Mouse (Mus musculus): ENCODE data around the gene Rnf185. TPM values are rescaled to one million over a fixed set of nuclear protein-coding genes. Genes with fewer than 3 reads are reported as not detected.

Rnf185 gene
- polyA plus RNA-seq, 1 experiment from 2014 or later = 20.6 TPM

GRCm38 (mm10) chr11:3483980-3484642 is 31.9 kb upstream of the Rnf185 start:
- Histone ChIP-seq H3K4me2 (no peak overlapping the region), H3K27ac (ENCODE audit: low read depth, low read length) (no peak overlapping the region), H3K36me3 (ENCODE audit: control insufficient read depth, insufficient read depth, low read length) (no peaks in the 10 kb centered on the region), H3K4me1 (replicated peaks; ENCODE audit: control insufficient read depth, insufficient read depth, low read length) (no peaks in the 10 kb centered on the region), H3K27me3 (replicated peaks; ENCODE audit: control insufficient read depth, insufficient read depth, low read length) (no peaks in the 10 kb centered on the region; the same call in 1 of the 2 replicates), H3K4me3 (ENCODE audit: low read depth, low read length) (no peak overlapping the region), H3K9me3 (ENCODE audit: control insufficient read depth, low read length) (no peaks in the 10 kb centered on the region), H3K9ac (ENCODE audit: low read depth, low read length) (no peak overlapping the region)
- 60% methylated on average over 11 of the region's 11 CpGs for WGBS
- ATAC-seq (replicated peaks; ENCODE audit: low FRiP score) (no peak), DNase-seq (ENCODE audit: low spot score) (no peak)

DNA sequence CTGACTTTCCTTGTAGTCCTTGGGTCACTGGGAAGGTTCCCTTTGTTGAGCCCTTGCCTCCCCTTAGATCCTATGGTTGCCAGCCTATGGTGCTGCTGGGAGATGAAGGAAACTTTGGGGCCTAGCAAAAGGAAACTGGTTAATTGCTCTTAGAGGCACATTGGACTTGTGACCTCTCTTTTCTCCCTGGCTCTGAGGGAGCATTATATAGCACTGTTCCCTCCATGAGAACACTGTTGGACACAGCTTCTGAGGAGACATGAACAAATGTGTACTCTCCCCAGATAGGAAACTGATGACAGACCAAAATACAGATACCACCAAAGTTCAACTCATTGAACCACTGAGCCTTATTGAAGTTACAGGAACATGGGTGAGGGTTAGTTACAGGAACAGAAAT is 23.3 kb upstream of the Rnf185 start:
- H3K9me3 ChIP-seq (ENCODE audit: control insufficient read depth, low read length) = no peaks in the 10 kb centered on the region
- no peaks in the 10 kb centered on the region for H3K4me1 ChIP-seq (replicated peaks; ENCODE audit: control insufficient read depth, insufficient read depth, low read length)
- no peak overlapping the region for H3K9ac ChIP-seq (ENCODE audit: low read depth, low read length)
- H3K4me2 ChIP-seq = no peak overlapping the region
- ATAC-seq (replicated peaks; ENCODE audit: low FRiP score) (no peak), DNase-seq (ENCODE audit: low spot score) (no peak)
- no peak overlapping the region for H3K4me3 ChIP-seq (ENCODE audit: low read depth, low read length)
- H3K36me3 ChIP-seq (ENCODE audit: control insufficient read depth, insufficient read depth, low read length) = no peaks in the 10 kb centered on the region
- H3K27ac ChIP-seq (ENCODE audit: low read depth, low read length) = no peak overlapping the region
- H3K27me3 ChIP-seq (replicated peaks; ENCODE audit: control insufficient read depth, insufficient read depth, low read length) = no peaks in the 10 kb centered on the region

DNA sequence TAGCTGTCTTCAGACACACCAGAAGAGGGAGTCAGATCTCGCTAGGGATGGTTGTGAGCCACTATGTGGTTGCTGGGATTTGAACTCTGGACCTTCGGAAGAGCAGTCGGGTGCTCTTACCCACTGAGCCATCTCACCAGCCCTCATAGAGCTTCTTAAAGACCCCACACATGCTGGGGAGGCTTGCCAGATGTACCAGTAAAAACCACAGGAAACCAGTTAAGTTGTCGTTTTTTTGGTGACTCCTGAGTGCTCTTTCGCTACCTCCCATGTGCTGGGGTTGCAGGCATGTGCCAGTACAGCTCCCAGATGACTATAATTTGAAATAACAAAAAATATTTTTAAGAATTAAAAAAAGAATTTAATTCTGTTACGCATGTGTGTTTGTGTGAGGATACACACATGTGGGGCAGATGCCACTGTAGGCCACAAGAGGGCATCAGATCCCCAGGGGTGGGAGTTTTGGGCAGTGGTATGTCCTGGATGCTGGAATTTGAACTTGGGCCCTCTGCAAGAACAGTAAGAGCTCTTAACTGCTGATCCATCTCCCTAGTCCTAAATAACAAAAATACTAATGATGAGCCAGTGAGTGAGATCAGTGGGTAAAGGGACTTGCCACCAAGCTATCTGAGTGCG is 22.4 kb upstream of the Rnf185 start:
- Histone ChIP-seq H3K27ac (ENCODE audit: low read depth, low read length) (no peak overlapping the region), H3K27me3 (replicated peaks; ENCODE audit: control insufficient read depth, insufficient read depth, low read length) (no peaks in the 10 kb centered on the region), H3K9me3 (ENCODE audit: control insufficient read depth, low read length) (no peaks in the 10 kb centered on the region), H3K9ac (ENCODE audit: low read depth, low read length) (no peak overlapping the region), H3K4me3 (ENCODE audit: low read depth, low read length) (no peak overlapping the region), H3K4me1 (replicated peaks; ENCODE audit: control insufficient read depth, insufficient read depth, low read length) (no peaks in the 10 kb centered on the region), H3K4me2 (no peak overlapping the region), H3K36me3 (ENCODE audit: control insufficient read depth, insufficient read depth, low read length) (no peaks in the 10 kb centered on the region)
- WGBS = 65% methylated on average over 7 of the region's 7 CpGs
- DNase-seq (ENCODE audit: low spot score) (no peak), ATAC-seq (replicated peaks; ENCODE audit: low FRiP score) (no peak)

DNA sequence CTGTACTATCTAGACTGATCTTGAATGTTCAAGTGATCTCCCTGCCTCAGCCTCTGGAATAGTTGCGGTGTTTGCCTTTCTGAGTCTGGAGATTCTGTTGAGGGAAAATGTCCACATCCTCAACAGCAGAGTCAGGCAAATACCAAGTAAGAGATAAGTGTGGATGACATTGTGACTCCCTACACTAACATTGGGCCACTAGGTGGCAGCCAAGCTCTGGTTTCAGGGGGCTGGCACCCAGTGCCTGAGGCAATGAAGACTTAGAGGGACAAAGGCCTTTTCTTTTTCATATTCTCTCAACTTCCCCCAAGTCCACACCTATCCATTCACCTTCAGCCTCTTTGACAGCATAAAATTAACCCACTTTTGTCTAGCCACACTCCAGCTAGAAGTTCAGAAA is 20.3 kb upstream of the Rnf185 start:
- ATAC-seq (replicated peaks; ENCODE audit: low FRiP score) (peak; percentile 77), DNase-seq (ENCODE audit: low spot score) (peak; percentile 63)
- Histone ChIP-seq H3K27me3 (replicated peaks; ENCODE audit: control insufficient read depth, insufficient read depth, low read length) (no peaks in the 10 kb centered on the region), H3K36me3 (ENCODE audit: control insufficient read depth, insufficient read depth, low read length) (no peaks in the 10 kb centered on the region), H3K4me2 (no peak overlapping the region), H3K9ac (ENCODE audit: low read depth, low read length) (no peak overlapping the region), H3K4me3 (ENCODE audit: low read depth, low read length) (no peak overlapping the region), H3K9me3 (ENCODE audit: control insufficient read depth, low read length) (no peaks in the 10 kb centered on the region), H3K27ac (ENCODE audit: low read depth, low read length) (no peak overlapping the region), H3K4me1 (replicated peaks; ENCODE audit: control insufficient read depth, insufficient read depth, low read length) (no peaks in the 10 kb centered on the region)
- 18% methylated on average over 1 of the region's 1 CpGs for WGBS

GRCm38 (mm10) chr11:3471448-3471850 is 19.3 kb upstream of the Rnf185 start:
- H3K4me2 ChIP-seq = no peak overlapping the region
- H3K27ac ChIP-seq (ENCODE audit: low read depth, low read length) = no peak overlapping the region
- no peaks in the 10 kb centered on the region for H3K4me1 ChIP-seq (replicated peaks; ENCODE audit: control insufficient read depth, insufficient read depth, low read length)
- ATAC-seq (replicated peaks; ENCODE audit: low FRiP score) = no peak
- H3K9ac ChIP-seq (ENCODE audit: low read depth, low read length) = no peak overlapping the region
- no peaks in the 10 kb centered on the region for H3K9me3 ChIP-seq (ENCODE audit: control insufficient read depth, low read length)
- 33% methylated on average over 11 of the region's 11 CpGs for WGBS
- H3K4me3 ChIP-seq (ENCODE audit: low read depth, low read length) = no peak overlapping the region
- H3K27me3 ChIP-seq (replicated peaks; ENCODE audit: control insufficient read depth, insufficient read depth, low read length) = no peaks in the 10 kb centered on the region
- no peak for DNase-seq (ENCODE audit: low spot score)
- H3K36me3 ChIP-seq (ENCODE audit: control insufficient read depth, insufficient read depth, low read length) = no peaks in the 10 kb centered on the region

DNA sequence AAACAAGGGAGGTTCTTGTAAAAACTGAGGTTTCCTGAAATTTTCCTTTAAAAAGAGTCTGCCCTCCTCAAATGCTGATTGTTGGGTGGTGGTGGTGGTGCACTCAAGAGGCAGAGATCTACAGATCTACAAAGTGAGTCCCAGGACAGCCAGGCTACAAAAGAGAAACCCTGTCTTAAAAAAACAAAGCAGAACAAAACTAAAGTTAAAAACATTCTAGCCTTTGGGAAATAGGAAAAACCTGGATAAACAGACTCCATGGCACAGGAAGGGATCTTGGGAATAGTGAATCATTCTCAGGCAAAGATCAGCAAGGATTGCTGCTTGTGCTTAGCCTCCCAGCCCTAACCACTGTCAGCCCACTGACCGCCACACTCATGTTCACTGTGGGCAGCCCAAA is 10.7 kb upstream of the Rnf185 start:
- Histone ChIP-seq H3K4me1 (replicated peaks; ENCODE audit: control insufficient read depth, insufficient read depth, low read length) (no peaks in the 10 kb centered on the region), H3K9ac (ENCODE audit: low read depth, low read length) (no peak overlapping the region), H3K27ac (ENCODE audit: low read depth, low read length) (no peak overlapping the region), H3K4me2 (no peak overlapping the region), H3K9me3 (ENCODE audit: control insufficient read depth, low read length) (no peaks in the 10 kb centered on the region), H3K36me3 (ENCODE audit: control insufficient read depth, insufficient read depth, low read length) (no peaks in the 10 kb centered on the region), H3K4me3 (ENCODE audit: low read depth, low read length) (no peak overlapping the region), H3K27me3 (replicated peaks; ENCODE audit: control insufficient read depth, insufficient read depth, low read length) (no peaks in the 10 kb centered on the region)
- ATAC-seq (replicated peaks; ENCODE audit: low FRiP score) = no peak
- WGBS = 86% methylated on average over 1 of the region's 1 CpGs
- DNase-seq (ENCODE audit: low spot score) = no peak

DNA sequence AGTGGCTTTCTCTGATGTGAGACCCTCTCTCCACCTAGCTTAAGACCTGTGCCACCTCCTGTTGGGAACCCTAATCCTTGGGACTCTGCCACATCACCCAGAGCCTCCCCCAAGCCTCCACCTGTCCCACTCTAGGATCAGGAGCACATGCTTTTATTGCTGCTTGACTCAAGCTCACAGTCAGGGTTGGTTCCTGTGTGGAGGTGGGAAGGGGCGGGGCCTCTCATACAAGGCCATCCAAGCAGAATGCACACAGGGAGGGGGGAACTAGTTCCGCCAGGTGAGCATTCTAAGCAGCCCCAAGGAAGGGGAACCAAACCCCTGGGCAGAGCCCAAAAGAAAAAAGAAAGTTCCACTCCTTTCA is 6.9 kb upstream of the Rnf185 start:
- H3K27ac ChIP-seq (ENCODE audit: low read depth, low read length) = no peak overlapping the region
- DNase-seq (ENCODE audit: low spot score) = no peak
- no peak overlapping the region for H3K4me2 ChIP-seq
- peaks cover 4% of the 10 kb centered on the region; the same call in 1 of the 2 replicates for H3K36me3 ChIP-seq (ENCODE audit: control insufficient read depth, insufficient read depth, low read length)
- H3K27me3 ChIP-seq (replicated peaks; ENCODE audit: control insufficient read depth, insufficient read depth, low read length) = no peaks in the 10 kb centered on the region
- no peaks in the 10 kb centered on the region for H3K9me3 ChIP-seq (ENCODE audit: control insufficient read depth, low read length)
- 66% methylated on average over 2 of the region's 2 CpGs for WGBS
- no peak for ATAC-seq (replicated peaks; ENCODE audit: low FRiP score)
- H3K9ac ChIP-seq (ENCODE audit: low read depth, low read length) = no peak overlapping the region
- H3K4me3 ChIP-seq (ENCODE audit: low read depth, low read length) = no peak overlapping the region
- no peaks in the 10 kb centered on the region for H3K4me1 ChIP-seq (replicated peaks; ENCODE audit: control insufficient read depth, insufficient read depth, low read length)

GRCm38 (mm10) chr11:3458428-3459104 is 6.4 kb upstream of the Rnf185 start:
- H3K4me3 ChIP-seq (ENCODE audit: low read depth, low read length) = no peak overlapping the region
- H3K4me1 ChIP-seq (replicated peaks; ENCODE audit: control insufficient read depth, insufficient read depth, low read length) = no peaks in the 10 kb centered on the region
- DNase-seq (ENCODE audit: low spot score) = no peak
- H3K27me3 ChIP-seq (replicated peaks; ENCODE audit: control insufficient read depth, insufficient read depth, low read length) = no peaks in the 10 kb centered on the region
- no peak overlapping the region for H3K4me2 ChIP-seq
- ATAC-seq (replicated peaks; ENCODE audit: low FRiP score) = peak; percentile 52
- peaks cover 4% of the 10 kb centered on the region; the same call in 1 of the 2 replicates for H3K36me3 ChIP-seq (ENCODE audit: control insufficient read depth, insufficient read depth, low read length)
- no peak overlapping the region for H3K9ac ChIP-seq (ENCODE audit: low read depth, low read length)
- no peaks in the 10 kb centered on the region for H3K9me3 ChIP-seq (ENCODE audit: control insufficient read depth, low read length)
- H3K27ac ChIP-seq (ENCODE audit: low read depth, low read length) = no peak overlapping the region
- 77% methylated on average over 13 of the region's 13 CpGs for WGBS

DNA sequence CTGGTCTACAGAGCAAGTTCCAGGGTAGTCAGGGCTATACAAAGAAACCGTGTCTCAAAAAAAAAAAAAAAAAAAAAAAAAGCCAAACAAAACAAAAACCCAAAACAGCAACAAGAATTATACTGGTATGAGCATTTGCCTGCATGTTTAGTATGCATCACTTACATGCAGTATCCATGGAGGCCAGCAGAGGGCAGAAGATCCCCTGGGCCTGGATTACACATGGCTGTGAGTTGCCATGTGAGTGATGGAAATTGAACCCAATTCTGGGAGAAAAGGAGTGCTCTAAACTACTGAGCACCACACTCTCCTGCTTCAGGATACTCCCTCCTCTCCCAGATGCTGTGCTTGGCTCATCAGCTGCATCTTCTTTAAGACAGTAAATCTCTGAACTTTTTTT is 4.2 kb upstream of the Rnf185 start:
- no peak overlapping the region for H3K4me3 ChIP-seq (ENCODE audit: low read depth, low read length)
- DNase-seq (ENCODE audit: low spot score) = no peak
- peaks cover 4% of the 10 kb centered on the region; the same call in 1 of the 2 replicates for H3K36me3 ChIP-seq (ENCODE audit: control insufficient read depth, insufficient read depth, low read length)
- H3K9me3 ChIP-seq (ENCODE audit: control insufficient read depth, low read length) = no peaks in the 10 kb centered on the region
- no peaks in the 10 kb centered on the region for H3K27me3 ChIP-seq (replicated peaks; ENCODE audit: control insufficient read depth, insufficient read depth, low read length)
- no peak overlapping the region for H3K9ac ChIP-seq (ENCODE audit: low read depth, low read length)
- no peak for ATAC-seq (replicated peaks; ENCODE audit: low FRiP score)
- H3K4me2 ChIP-seq = no peak overlapping the region
- H3K27ac ChIP-seq (ENCODE audit: low read depth, low read length) = no peak overlapping the region
- peaks cover 4% of the 10 kb centered on the region for H3K4me1 ChIP-seq (replicated peaks; ENCODE audit: control insufficient read depth, insufficient read depth, low read length)
- WGBS = 27% methylated on average over 1 of the region's 1 CpGs

All from liver, embryonic 11.5 days (tissue).